Mouse (Mus musculus) liver, embryonic 14.5 days (tissue): ENCODE measurements around the gene Cds2. TPM values are rescaled to one million over a fixed set of nuclear protein-coding genes. Genes with fewer than 3 reads are reported as not detected.

Source experiments
- ATAC-seq: fragments of 200-750 bp; cut with Nextera tagmentation; 2 replicates; pipeline ENCODE4 v1.8.0; 2017; ENCODE audit warnings: moderate number of reproducible peaks, mild to moderate bottlenecking, moderate library complexity; ENCODE audit not compliant: insufficient read depth
- DNase-seq, 3 experiments: peaks; one replicate each; pipeline ENCODE4 v3.0.0-alpha.2; 2012 to 2013; ENCODE audit warnings: low read depth in 3 of 3, low spot score in 3 of 3
- H3K27ac ChIP-seq: fragments of 300-500 bp; sonication (generic); 2 replicates; pipeline ENCODE4 v1.5.1; 2014; ENCODE audit warnings: moderate library complexity, mild to moderate bottlenecking, control low read depth, inconsistent platforms
- H3K27me3 ChIP-seq: fragments of 300-500 bp; sonication (generic); 2 replicates; pipeline ENCODE4 v1.6.1; 2014; ENCODE audit warnings: mild to moderate bottlenecking, low read length, moderate library complexity; ENCODE audit not compliant: control insufficient read depth, insufficient read depth
- H3K36me3 ChIP-seq: fragments of 300-500 bp; sonication (generic); replicated peaks from 2 replicates; pipeline ENCODE4 v1.6.1; 2014; ENCODE audit warnings: low read depth; ENCODE audit not compliant: control insufficient read depth, insufficient read depth
- H3K4me1 ChIP-seq, 2 experiments: fragments of 200-500 bp in 1 of 2; fragments of 300-500 bp in 1 of 2; sonication (generic) in 1 of 2; replicated peaks; 2 replicates each; pipeline ENCODE4 v1.6.1; 2012 to 2014; ENCODE audit warnings: antibody characterized with exemption in 1 of 2, inconsistent platforms in 1 of 2, low read length in 1 of 2; ENCODE audit not compliant: control insufficient read depth in 2 of 2, insufficient read depth in 2 of 2
- H3K4me2 ChIP-seq: fragments of 300-500 bp; sonication (generic); 2 replicates; pipeline ENCODE4 v1.6.1; 2014; ENCODE audit warnings: low read depth, mild to moderate bottlenecking, control low read depth, moderate library complexity
- H3K4me3 ChIP-seq, 2 experiments: fragments of 200-500 bp in 1 of 2; fragments of 300-500 bp in 1 of 2; sonication (generic) in 1 of 2; 2 replicates each; pipeline ENCODE4 v1.5.1; 2012 to 2014; ENCODE audit warnings: low read depth in 2 of 2, low read length in 2 of 2, mild to moderate bottlenecking in 2 of 2, control low read depth in 1 of 2, inconsistent platforms in 1 of 2, moderate library complexity in 1 of 2; ENCODE audit not compliant: insufficient read depth in 1 of 2
- H3K9ac ChIP-seq: fragments of 300-500 bp; sonication (generic); replicated peaks from 2 replicates; pipeline ENCODE4 v1.6.1; 2014; ENCODE audit warnings: mild to moderate bottlenecking, control low read depth, moderate library complexity
- H3K9me3 ChIP-seq: fragments of 300-500 bp; sonication (generic); 2 replicates; pipeline ENCODE4 v1.6.1; 2016; ENCODE audit warnings: low read length, mixed read lengths; ENCODE audit not compliant: control insufficient read depth
- CTCF ChIP-seq: IDR thresholded peaks from 2 replicates; pipeline ENCODE4 v1.5.1; 2016; ENCODE audit warnings: antibody characterized with exemption, low read depth, control low read depth
- EP300 ChIP-seq: IDR thresholded peaks from 2 replicates; pipeline ENCODE4 v1.6.1; 2016; ENCODE audit warnings: antibody characterized with exemption, low read depth
- WGBS: fragments of 180-500 bp; shearing (Covaris S2); extraction: QIAGEN DNeasy Blood & Tissue Kit; methylation state at CpG from one replicate; pipeline ENCODE4 v1.1.7; 2014; ENCODE audit not compliant: insufficient replicate concordance; 5-methylcytosine and 5-hydroxymethylcytosine counted together
- polyA plus RNA-seq, 2 experiments: library from polyadenylated mRNA; depleted of rRNA in 1 of 2; stranded (reverse) in 1 of 2; unstranded in 1 of 2; fragments of >200 nt; fragmentation: Nextera tagmentation in 1 of 2; extraction: Ambion mirVana in 1 of 2; gene quantifications; 2 replicates each; pipeline versions ENCODE4 v1.2.1 to v1.2.3; 2012 to 2014

The Cds2 gene
- polyA plus RNA-seq, 2 experiments: 4.6 to 10.1 TPM

DNA sequence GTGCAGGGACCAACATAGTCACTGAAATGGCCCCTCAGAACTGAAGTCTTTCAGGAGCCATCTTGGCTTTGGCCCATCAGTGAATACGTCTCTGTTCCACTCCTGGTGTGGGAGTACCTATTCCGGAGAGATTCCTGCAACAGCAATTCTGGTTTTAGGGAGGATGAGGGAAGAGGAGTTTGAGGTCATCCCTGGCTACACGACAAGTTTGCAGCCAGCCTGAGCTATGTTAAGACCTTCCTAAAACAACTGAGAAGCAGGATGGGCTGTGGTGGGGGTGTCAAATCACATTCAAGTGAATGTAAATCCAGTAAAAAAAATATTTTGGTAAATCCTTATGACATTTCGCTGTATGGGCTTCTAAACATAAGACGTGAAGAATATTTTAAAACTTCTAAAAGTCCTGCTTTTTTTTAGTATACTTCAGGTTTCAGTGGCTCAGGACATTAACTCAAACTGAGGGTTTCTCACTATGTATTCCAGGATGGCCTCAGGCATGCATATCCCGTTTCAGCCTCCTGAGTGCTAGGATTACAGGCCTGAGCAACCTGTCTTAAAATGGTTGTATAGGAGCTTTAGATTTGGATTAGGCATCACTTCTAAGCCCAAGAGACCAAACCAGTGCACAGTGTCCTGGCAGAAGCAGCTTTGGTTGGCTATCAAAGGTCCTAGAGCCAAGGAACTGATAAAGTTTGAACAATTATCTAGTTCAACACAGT lies 5.4 kb upstream of the Cds2 start:
- 74% methylated on average over 6 of the region's 6 CpGs for WGBS
- H3K9ac ChIP-seq: no peak overlapping the region

DNA sequence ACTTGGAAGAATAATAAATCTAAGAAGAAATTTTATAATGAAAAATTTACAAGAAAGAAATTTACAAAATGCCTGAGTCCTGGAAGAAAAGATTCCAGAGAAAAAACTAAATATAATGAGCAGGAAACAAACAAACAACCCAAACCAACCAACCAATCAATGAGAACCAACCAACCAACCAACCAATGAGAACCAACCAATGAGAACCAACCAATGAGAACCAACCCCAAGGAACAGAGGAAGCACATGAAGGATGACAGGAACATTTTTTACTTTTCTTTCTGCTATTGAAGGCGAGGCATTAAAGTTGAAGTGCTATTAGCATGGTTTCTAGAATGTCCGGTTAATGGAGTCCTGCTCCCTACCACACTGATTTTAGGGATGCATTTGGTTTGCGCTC lies 2.3 kb upstream of the Cds2 start:
- Histone ChIP-seq H3K9ac (no peak overlapping the region), H3K4me3 (no peak overlapping the region), H3K27me3 (no peaks in the 10 kb centered on the region), H3K4me1 (peaks cover 9 to 18% of the 10 kb centered on the region in 2 experiments; a peak in 3 of 4 replicates), H3K9me3 (no peaks in the 10 kb centered on the region), H3K27ac (no peak overlapping the region), H3K36me3 (no peaks in the 10 kb centered on the region), H3K4me2 (no peak overlapping the region)
- DNase-seq (no peak), ATAC-seq (no peak)
- TF ChIP-seq EP300: no peak
- TF ChIP-seq CTCF: no peak
- 78% methylated on average over 3 of the region's 3 CpGs for WGBS

More for the DNA sequence above, 5.4 kb upstream of the Cds2 start:
- no peak overlapping the region for H3K27ac ChIP-seq
- no peaks in the 10 kb centered on the region for H3K9me3 ChIP-seq
- no peak overlapping the region for H3K4me2 ChIP-seq
- H3K4me1 ChIP-seq: peaks cover 0 to under 1% of the 10 kb centered on the region in 2 experiments; a peak in 2 of 4 replicates
- TF ChIP-seq EP300: no peak
- TF ChIP-seq CTCF: no peak
- H3K36me3 ChIP-seq: no peaks in the 10 kb centered on the region
- ATAC-seq (no peak), DNase-seq (no peak)
- H3K4me3 ChIP-seq: no peak overlapping the region
- no peaks in the 10 kb centered on the region for H3K27me3 ChIP-seq

DNA sequence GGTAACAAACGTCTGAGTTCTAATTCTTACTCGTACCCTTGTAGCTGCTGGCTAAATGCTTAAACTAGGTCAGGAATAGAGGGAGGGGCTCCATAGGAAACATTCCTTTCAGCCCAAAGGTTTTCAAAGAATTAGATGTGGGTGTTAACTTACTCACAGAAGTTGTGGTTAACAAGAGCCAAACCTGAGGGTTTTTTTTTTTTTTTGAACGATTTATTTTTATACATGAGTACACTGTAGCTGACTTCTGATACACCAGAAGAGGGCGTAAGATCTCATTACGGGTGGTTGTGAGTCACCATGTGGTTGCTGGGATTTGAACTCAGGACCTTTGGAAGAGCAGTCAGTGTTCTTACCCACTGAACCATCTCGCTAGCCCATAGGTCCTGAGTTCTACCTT lies 773 bp upstream of the Cds2 start:
- H3K4me2 ChIP-seq: peak overlapping the region; percentile 74
- no peak overlapping the region for H3K9ac ChIP-seq
- H3K9me3 ChIP-seq: no peaks in the 10 kb centered on the region
- no peaks in the 10 kb centered on the region for H3K36me3 ChIP-seq
- DNase-seq: no peak
- H3K27me3 ChIP-seq: no peaks in the 10 kb centered on the region
- ATAC-seq: no peak
- no peak overlapping the region for H3K27ac ChIP-seq
- H3K4me3 ChIP-seq: no peak overlapping the region
- H3K4me1 ChIP-seq: peaks cover 9 to 20% of the 10 kb centered on the region in 2 experiments; a peak in 3 of 4 replicates
- TF ChIP-seq EP300 (no peak), CTCF (no peak)
- 59% methylated on average over 6 of the region's 6 CpGs for WGBS

DNA sequence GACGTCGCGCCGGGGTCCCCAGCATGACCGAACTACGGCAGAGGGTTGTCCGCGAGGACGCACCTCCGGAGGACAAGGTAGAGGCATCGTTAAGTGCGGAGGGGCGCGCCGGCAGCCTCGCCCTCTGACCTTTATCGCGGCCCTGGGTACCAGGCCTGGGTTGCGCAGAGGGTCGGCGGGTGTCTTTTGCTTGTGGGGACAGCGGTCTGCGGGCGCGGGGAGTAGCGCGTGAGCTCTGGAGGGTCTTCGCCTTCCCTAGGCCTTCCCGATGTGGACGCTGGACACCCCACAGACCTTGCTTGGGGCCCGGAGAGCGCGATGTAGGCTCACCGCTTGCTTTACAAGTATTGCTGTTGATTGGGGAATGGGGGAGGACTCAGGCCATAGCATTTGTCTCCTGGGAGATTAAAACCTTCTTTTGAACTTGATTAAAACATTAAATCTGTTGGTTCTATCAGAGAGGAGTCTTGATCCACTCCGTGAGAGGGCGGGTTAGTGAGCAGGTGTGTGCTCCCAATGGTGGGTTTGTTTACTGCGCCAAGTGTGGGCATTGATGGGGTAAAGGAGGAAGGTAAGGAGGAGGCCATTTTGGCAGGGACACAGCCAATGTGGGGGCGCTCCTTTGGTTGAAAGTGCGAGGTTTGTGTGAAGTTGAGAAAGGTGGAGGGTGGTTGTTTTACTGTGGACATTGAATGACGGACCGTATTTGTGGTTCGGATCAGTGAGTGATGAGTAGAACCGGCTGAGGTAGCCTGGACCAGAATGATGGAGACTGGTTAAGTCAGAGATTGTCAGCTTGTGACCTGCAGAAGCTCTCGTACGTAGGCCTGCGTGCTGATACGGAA lies 695 bp downstream of the Cds2 start:
- Histone ChIP-seq H3K4me1 (peaks cover 9 to 20% of the 10 kb centered on the region in 2 experiments; a peak in 3 of 4 replicates), H3K4me2 (peak overlapping the region; percentile 93), H3K36me3 (no peaks in the 10 kb centered on the region), H3K27me3 (no peaks in the 10 kb centered on the region), H3K4me3 (peak overlapping the region; percentile 75 to 86), H3K9ac (peak overlapping the region; percentile 91), H3K9me3 (no peaks in the 10 kb centered on the region), H3K27ac (peak overlapping the region; percentile 76)
- peak; percentile 70 for ATAC-seq
- no peak for DNase-seq
- under 1% methylated on average over 47 of the region's 47 CpGs for WGBS
- no peak for TF ChIP-seq CTCF
- TF ChIP-seq EP300: no peak

DNA sequence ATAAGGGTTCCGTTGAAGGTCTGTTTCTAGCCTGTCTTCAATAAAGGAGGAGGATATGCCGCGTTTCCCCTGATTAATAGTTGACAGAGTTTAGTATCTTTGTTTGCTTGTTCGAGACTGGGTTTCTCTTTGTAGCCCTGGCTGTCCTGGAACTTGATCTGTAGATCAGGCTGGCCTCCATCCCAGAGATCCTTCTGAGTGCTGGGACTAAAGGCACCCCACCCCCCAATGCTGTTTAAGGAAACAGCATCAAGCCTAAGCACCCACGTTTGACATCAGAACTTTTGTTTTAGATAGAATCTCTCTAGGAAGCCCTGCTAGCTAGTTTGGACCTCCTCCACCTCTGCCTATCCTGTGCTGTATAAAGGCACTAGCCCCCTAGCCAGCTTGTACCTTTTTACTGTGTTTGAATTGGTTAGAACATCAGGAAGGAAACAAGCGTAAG lies 1.3 kb downstream of the Cds2 start:
- no peaks in the 10 kb centered on the region for H3K27me3 ChIP-seq
- ATAC-seq (no peak), DNase-seq (no peak)
- peaks cover 9 to 23% of the 10 kb centered on the region in 2 experiments; a peak in 3 of 4 replicates for H3K4me1 ChIP-seq
- peak overlapping the region; percentile 93 for H3K4me2 ChIP-seq
- TF ChIP-seq EP300: no peak
- TF ChIP-seq CTCF: no peak
- no peaks in the 10 kb centered on the region for H3K9me3 ChIP-seq
- 15% methylated on average over 6 of the region's 6 CpGs for WGBS
- H3K4me3 ChIP-seq: peak overlapping the region; percentile 75 to 86
- peak overlapping the region; percentile 91 for H3K9ac ChIP-seq
- no peaks in the 10 kb centered on the region for H3K36me3 ChIP-seq
- H3K27ac ChIP-seq: peak overlapping the region; percentile 76
